Mouse (Mus musculus): ENCODE measurements around the gene Pip5k1c.

Gene Pip5k1c

GRCm38 (mm10) chr10:81344421-81345161, 51.8 kb downstream of the Pip5k1c start:
- peak in 1 of 2 experiments; percentile 35 for DNase-seq (ENCODE audit: low read depth in 2 of 2, low spot score in 2 of 2)

DNA sequence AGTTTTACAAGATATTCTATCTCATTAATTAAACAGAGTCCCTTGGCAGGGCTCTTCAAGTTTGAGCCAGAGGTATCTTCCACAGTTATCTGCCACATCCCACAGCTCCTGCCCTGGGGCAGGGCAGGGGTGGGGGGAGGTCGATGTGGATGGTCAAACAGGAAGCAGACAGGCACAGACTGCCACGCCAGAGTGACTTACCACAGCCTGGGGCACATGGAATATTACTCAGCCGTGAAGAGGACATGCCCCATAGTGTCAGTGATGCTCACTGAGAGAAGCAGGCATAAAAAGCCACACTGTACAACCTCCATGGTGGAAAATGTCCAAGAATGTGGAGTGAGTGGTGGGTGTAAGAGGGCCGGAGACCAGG, 52.4 kb downstream of the Pip5k1c start:
- no peak for DNase-seq (ENCODE audit: low read depth in 2 of 2, low spot score in 2 of 2)

- DNase-seq (ENCODE audit: low read depth in 2 of 2, low spot score in 2 of 2), result no peak
Measured at GRCm38 (mm10) chr10:81346453-81347067, 53.8 kb downstream of the Pip5k1c start.

DNA sequence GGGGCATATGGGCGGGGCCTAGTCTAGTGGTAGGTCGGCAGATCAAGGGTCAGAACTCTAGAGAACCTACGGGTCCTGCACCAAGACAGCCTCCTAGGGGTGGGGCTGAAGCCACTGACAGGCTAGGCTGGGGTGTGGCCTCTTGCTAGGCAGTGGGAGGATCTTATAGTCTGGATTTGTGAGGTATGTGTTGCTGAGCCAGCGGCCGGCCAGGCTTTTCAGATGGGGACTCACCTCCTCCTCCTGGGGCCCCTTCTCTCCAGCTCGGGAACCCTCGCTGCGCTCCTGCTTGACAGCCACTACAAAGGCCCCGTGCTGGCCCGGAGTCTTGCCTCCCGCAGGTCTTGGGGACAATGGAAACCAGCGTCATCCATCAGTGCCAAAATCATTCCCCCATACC, 56.4 kb downstream of the Pip5k1c start:
- DNase-seq (ENCODE audit: low read depth in 2 of 2, low spot score in 2 of 2), result no peak

GRCm38 (mm10) chr10:81349961-81350350, 57.2 kb downstream of the Pip5k1c start:
- DNase-seq (ENCODE audit: low read depth in 2 of 2, low spot score in 2 of 2), result peak in 1 of 2 experiments; percentile 23

DNA sequence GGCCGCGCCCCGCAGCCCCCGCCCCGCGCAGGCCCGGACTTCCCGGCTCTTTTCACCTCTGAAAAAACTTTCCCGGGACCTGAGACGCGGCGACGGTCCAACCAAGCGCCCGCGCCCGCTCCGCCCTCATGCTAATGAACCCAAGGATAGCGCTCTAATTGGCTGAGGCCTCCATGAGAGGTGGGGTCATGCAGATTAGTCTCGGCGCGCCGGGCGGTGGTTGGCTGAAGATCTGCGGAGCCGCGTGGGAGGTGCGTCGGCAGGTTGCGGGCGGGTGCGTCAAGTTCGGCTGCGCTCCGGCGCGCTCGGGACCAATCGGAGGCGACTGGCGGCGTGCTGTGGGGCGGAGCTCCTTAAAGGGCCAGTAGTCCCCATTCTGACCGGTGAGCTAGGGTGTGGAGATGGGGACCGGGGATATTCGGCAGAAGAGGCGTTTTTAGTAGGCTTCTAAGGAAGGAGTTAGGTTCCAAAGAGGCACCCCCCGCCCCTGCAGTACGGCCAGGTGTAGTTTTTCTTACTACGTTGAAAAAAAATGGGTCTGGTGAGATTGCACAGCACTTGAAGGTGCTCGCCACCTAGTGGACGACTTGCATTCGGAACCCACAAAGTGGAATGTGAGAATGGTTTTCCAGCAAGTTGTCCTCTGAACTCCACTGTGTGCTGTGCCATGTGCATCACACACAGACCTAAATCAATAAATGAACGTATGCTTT, 57.7 kb downstream of the Pip5k1c start, which contains the start of gene Hmg20b:
Hmg20b (minus strand) TSS at position 130 of the 713 bp plus-strand sequence.
- peak; percentile 96 to 98 for DNase-seq (ENCODE audit: low read depth in 2 of 2, low spot score in 2 of 2)

DNA sequence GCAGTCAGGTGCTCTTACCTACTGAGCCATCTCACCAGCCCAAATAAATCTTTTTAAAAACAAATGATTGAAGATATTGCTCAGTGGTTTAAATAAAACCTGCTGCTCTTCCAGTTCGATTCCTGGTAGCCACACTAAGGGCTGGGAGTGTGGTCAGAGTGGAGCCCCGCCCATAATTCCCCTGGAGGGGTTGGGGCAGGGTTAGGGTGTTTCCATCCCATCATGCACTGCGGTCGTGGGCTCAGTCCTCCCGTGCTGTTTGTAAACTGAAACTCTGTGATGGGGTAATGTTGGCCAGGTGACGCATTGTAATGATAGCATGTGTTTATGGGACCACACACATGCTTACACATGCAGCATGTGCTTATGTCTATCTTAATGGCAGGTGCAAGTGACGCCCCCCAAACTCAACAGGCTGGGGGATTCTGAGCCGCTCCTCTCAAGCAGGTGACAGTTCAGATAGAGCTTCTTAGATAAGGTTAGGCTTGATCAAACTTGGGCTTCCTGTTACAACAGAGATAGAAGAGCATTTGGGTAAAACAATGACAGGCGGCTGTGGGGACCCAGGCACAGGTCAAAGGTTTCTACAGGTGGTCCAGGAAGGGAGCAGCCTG, 59.0 kb downstream of the Pip5k1c start:
- DNase-seq (ENCODE audit: low read depth in 2 of 2, low spot score in 2 of 2), result peak; percentile 37 to 58

DNA sequence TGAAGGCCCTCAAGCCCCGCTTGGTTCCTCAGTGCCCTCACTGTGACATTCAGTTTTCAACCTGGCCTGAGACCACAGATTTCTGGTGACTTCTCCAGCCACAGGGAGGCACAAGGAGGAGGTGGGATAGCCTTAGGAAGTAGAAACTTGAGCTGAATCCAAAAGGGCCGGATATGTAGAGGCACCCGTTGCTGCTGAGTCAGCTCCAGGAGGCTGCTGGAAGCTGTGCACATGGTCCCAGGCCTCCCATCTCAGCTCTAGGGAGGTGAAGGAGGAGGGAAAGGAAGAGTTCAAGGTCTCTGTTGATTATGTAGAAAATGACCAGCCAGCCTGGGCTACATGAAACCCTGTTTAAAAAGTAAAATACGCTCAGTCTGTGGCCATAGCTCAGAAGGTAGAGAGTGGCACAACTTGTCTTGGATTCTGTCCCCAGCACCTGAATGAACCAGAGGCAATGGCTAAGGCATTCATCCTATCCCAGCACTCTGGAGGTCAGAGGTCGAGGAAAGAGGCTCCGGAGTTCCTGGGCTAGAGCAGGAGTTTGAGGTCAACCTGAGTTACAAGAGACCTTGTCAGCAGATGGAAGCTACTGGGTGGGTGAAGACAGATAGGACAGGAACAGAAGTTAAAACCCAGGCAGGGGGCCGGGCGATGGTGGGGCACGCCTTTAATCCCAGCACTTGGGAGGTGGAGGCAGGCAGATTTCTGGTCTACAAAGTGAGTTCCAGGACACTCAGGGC, 62.1 kb downstream of the Pip5k1c start:
- no peak for DNase-seq (ENCODE audit: low read depth in 2 of 2, low spot score in 2 of 2)

DNA sequence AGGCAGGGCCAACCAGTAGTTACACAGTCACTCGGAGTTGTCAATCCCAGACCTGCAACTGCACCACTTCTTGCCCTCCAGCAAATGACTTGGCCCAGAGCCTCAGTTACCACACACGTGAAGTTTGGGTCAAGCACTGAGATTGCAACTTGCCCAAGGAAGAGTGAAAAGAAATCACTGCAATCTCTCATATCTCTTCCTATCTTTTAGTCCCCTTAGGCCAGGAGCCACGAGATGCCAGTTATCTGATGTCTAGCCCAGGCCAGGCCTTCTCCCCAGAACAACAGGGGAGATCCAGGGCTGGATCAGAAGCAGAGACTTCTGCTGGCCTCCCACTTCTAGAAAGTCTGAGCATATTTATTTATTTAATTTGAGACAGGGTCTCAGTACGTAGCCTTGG, 62.8 kb downstream of the Pip5k1c start:
- no peak for DNase-seq (ENCODE audit: low read depth in 2 of 2, low spot score in 2 of 2)

- DNase-seq (ENCODE audit: low read depth in 2 of 2, low spot score in 2 of 2), result no peak
Measured at GRCm38 (mm10) chr10:81356352-81356990, 63.7 kb downstream of the Pip5k1c start.

GRCm38 (mm10) chr10:81356991-81357844, 64.5 kb downstream of the Pip5k1c start, which contains the start of gene Mfsd12:
Gene Mfsd12 (plus strand): TSS chr10:81357491.
- DNase-seq (ENCODE audit: low read depth in 2 of 2, low spot score in 2 of 2), result peak; percentile 76 to 77

GRCm38 (mm10) chr10:81358209-81358608, 65.4 kb downstream of the Pip5k1c start:
- no peak for DNase-seq (ENCODE audit: low read depth in 2 of 2, low spot score in 2 of 2)

GRCm38 (mm10) chr10:81358841-81359240, 66.1 kb downstream of the Pip5k1c start:
- no peak for DNase-seq (ENCODE audit: low read depth in 2 of 2, low spot score in 2 of 2)

GRCm38 (mm10) chr10:81360721-81361120, 68.0 kb downstream of the Pip5k1c start:
- DNase-seq (ENCODE audit: low read depth in 2 of 2, low spot score in 2 of 2), result no peak

DNA sequence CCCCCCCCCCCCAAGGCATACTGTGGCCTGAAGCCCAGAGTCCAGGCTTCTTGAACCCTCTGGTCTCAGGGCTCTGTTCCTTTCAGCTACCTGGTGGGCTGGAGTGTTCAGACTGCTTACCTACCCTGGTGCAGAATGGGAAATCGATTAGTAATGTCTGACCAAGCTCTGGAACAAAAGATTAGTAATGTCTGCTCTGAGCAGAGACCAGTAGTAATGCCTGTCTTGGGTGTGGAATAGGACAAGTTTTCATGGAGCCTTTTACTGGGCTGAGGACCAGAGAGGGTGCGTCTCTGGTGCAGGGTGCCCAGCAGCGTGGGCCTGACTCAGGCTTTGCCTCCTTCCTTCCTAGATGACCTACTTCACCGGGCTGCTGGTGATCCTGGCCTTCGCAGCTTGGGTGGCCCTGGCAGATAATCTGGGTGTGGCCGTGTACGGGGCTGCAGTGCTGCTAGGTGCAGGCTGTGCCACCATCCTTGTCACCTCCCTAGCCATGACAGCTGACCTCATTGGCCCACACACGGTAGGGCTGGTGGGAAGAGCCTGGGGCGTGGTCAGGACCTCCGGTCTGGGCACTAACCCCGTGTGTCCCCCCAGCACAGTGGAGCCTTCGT, 69.7 kb downstream of the Pip5k1c start:
- DNase-seq (ENCODE audit: low read depth in 2 of 2, low spot score in 2 of 2), result no peak

GRCm38 (mm10) chr10:81363436-81364346, 70.9 kb downstream of the Pip5k1c start:
- DNase-seq (ENCODE audit: low read depth in 2 of 2, low spot score in 2 of 2), result no peak

- DNase-seq (ENCODE audit: low read depth in 2 of 2, low spot score in 2 of 2), result no peak
Measured at GRCm38 (mm10) chr10:81364666-81365065, 71.9 kb downstream of the Pip5k1c start.

DNA sequence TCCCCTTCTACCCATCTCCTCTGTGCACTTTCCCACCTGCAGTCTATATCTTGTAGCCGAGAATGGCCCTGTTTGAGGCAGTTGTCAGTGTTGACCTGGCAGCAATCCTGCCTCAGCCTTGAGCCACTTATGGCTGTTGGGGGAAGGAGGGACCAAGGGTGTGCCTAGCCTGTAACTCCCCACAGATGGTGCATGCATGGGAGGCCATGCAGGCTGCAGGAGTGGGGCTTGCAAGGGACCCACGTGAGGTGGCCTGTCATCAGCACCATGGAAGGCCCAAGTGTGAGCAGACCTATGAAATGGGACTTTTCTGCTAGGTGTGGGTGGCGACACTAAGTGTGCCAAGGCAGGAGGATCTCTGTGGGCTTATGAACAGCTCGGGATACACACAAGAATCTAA, 72.3 kb downstream of the Pip5k1c start:
- no peak for DNase-seq (ENCODE audit: low read depth in 2 of 2, low spot score in 2 of 2)
